In genomic region chr9:120570334-120570725, GRCm38 (mm10) we compare ENCODE assay signal across 9 mouse cellular contexts. TPM values are rescaled to one million over a fixed set of nuclear protein-coding genes. Genes with fewer than 3 reads are reported as not detected.
A peak's percentile ranks its signal among the peaks of the same experiment; 100 is the strongest.
DNase-seq lines count a peak whose midpoint lies in the region; ATAC-seq and TF ChIP-seq lines count a peak whose summit lies in the region.
"Had no signal": no experiment of that assay in that cellular context is flagged by ENCODE, and none has a peak within 500 bp of the region (broad histone marks: within the 10 kb centered on the region; RNA-seq: fewer than 3 reads in every experiment).

No protein-coding gene starts in this region.

- no peak for ATAC-seq in heart, embryonic 11.5 days (replicated peaks; ENCODE audit: insufficient number of reproducible peaks, low FRiP score, low TSS enrichment)
- no peak; the same call in 1 of the 2 replicates for ATAC-seq in hindbrain, embryonic 11.5 days (ENCODE audit: low FRiP score)

- H3K36me3 ChIP-seq in heart, embryonic 11.5 days (ENCODE audit: control insufficient read depth, insufficient read depth, low read length), result peaks cover 14% of the 10 kb centered on the region
- H3K36me3 ChIP-seq in E14TG2a.4 (ENCODE audit: insufficient read depth, low read length), result peaks cover 36% of the 10 kb centered on the region
- peaks cover 5% of the 10 kb centered on the region for H3K36me3 ChIP-seq in hindbrain, embryonic 11.5 days (ENCODE audit: control insufficient read depth, insufficient read depth, low read length)
- peaks cover 33% of the 10 kb centered on the region for H3K36me3 ChIP-seq in midbrain, embryonic 10.5 days

- peak overlapping the region; percentile 57; the same call in 1 of the 2 replicates for H3K27ac ChIP-seq in heart, embryonic 11.5 days (ENCODE audit: low read depth, low read length)
- no peak overlapping the region for H3K27ac ChIP-seq in hindbrain, embryonic 11.5 days (ENCODE audit: low read depth, low read length)
- H3K27ac ChIP-seq in midbrain, embryonic 10.5 days (replicated peaks), result peak overlapping the region; percentile 98; the same call in 1 of the 2 replicates

- H3K4me1 ChIP-seq in heart, embryonic 11.5 days (ENCODE audit: control insufficient read depth, insufficient read depth, low read length), result peaks cover 12% of the 10 kb centered on the region
- H3K4me1 ChIP-seq in E14TG2a.4 (replicated peaks; ENCODE audit: low read depth, low read length), result peaks cover 42% of the 10 kb centered on the region
- peaks cover 4% of the 10 kb centered on the region; the same call in 1 of the 2 replicates for H3K4me1 ChIP-seq in hindbrain, embryonic 11.5 days (replicated peaks; ENCODE audit: control insufficient read depth, insufficient read depth, low read length)
- H3K4me1 ChIP-seq in midbrain, embryonic 10.5 days, result peaks cover 24% of the 10 kb centered on the region

- H3K9ac ChIP-seq in heart, embryonic 11.5 days (ENCODE audit: low read depth, low read length), result no peak overlapping the region
- H3K9ac ChIP-seq in hindbrain, embryonic 11.5 days (ENCODE audit: low read depth, low read length), result no peak overlapping the region

- peak overlapping the region; percentile 86 for H3K4me2 ChIP-seq in heart, embryonic 11.5 days
- H3K4me2 ChIP-seq in hindbrain, embryonic 11.5 days (replicated peaks; ENCODE audit: low read depth, low read length), result peak overlapping the region; percentile 55

- H3K9me3 ChIP-seq in heart, embryonic 11.5 days (replicated peaks; ENCODE audit: control insufficient read depth, low read length), result no peaks in the 10 kb centered on the region
- no peaks in the 10 kb centered on the region for H3K9me3 ChIP-seq in E14TG2a.4 (ENCODE audit: low read length)
- H3K9me3 ChIP-seq in hindbrain, embryonic 11.5 days (ENCODE audit: control insufficient read depth, low read length), result no peaks in the 10 kb centered on the region
- no peaks in the 10 kb centered on the region for H3K9me3 ChIP-seq in midbrain, embryonic 10.5 days (replicated peaks)

- DNase-seq in heart, adult 9 months (ENCODE audit: low spot score in 2 of 2), result no peak
- no peak for DNase-seq in hindbrain, embryonic 11.5 days (ENCODE audit: low spot score)
- DNase-seq in midbrain, embryonic 10.5 days (ENCODE audit: low spot score), result no peak
- DNase-seq in ovary, postnatal 36 days (ENCODE audit: low spot score), result no peak
- no peak for DNase-seq in gastrocnemius, postnatal 25 days
- no peak for DNase-seq in cerebellum, adult 11 months

- H3K4me3 ChIP-seq in heart, embryonic 11.5 days (ENCODE audit: low read depth, low read length), result peak overlapping the region; percentile 87
- peak overlapping the region; percentile 96 for H3K4me3 ChIP-seq in E14TG2a.4 (replicated peaks; ENCODE audit: low read length)
- peak overlapping the region; percentile 86 for H3K4me3 ChIP-seq in hindbrain, embryonic 11.5 days (ENCODE audit: low read depth, low read length)
- H3K4me3 ChIP-seq in midbrain, embryonic 10.5 days, result peak overlapping the region; percentile 98

- 58% methylated on average over 2 of the region's 2 CpGs for whole genome bisulfite sequencing in heart, embryonic 11.5 days (ENCODE audit: insufficient replicate concordance)
- 62% methylated on average over 2 of the region's 2 CpGs for WGBS in hindbrain, embryonic 11.5 days
- 66% methylated on average over 2 of the region's 2 CpGs for WGBS in midbrain, embryonic 10.5 days

- no peak for TF ChIP-seq CTCF in E14TG2a.4 (conservative IDR thresholded peaks at IDR 0.05; ENCODE audit: low read length)

- no peaks in the 10 kb centered on the region for H3K27me3 ChIP-seq in heart, embryonic 11.5 days (ENCODE audit: control insufficient read depth, insufficient read depth, low read length)
- peaks cover 4% of the 10 kb centered on the region; the same call in 1 of the 2 replicates for H3K27me3 ChIP-seq in E14TG2a.4 (ENCODE audit: insufficient read depth, low read length)
- H3K27me3 ChIP-seq in hindbrain, embryonic 11.5 days (ENCODE audit: control insufficient read depth, insufficient read depth, low read length), result no peaks in the 10 kb centered on the region
- no peaks in the 10 kb centered on the region for H3K27me3 ChIP-seq in midbrain, embryonic 10.5 days (ENCODE audit: low read depth, poor library complexity, severe bottlenecking)

RNA-seq across cellular contexts. Expression of gene Rpl14, which starts 0.9 kb away (rescaled TPM):
- 644 and 729 TPM in 2 replicates for polyA plus RNA-seq in heart, embryonic 11.5 days (2014; fragmentation: Nextera tagmentation; extraction: Ambion mirVana)
- polyA plus RNA-seq in hindbrain, embryonic 11.5 days (2014; fragmentation: Nextera tagmentation; extraction: Ambion mirVana), result 822 and 883 TPM in 2 replicates
- 691 and 854 TPM in 2 replicates for polyA plus RNA-seq in midbrain, embryonic 10.5 days (2016; fragmentation: Nextera tagmentation; extraction: Ambion mirVana)
- 100 to 1,000 TPM; 268 to 270 TPM for total RNA-seq in gastrocnemius, postnatal 25 days (2021)

RNA-seq across cellular contexts. Expression of gene Entpd3, which starts 30.7 kb away (rescaled TPM):
- 0.20 and 0.66 TPM in 2 replicates for polyA plus RNA-seq in heart, embryonic 11.5 days (2014; fragmentation: Nextera tagmentation; extraction: Ambion mirVana)
- 0.47 and 0.51 TPM in 2 replicates for polyA plus RNA-seq in hindbrain, embryonic 11.5 days (2014; fragmentation: Nextera tagmentation; extraction: Ambion mirVana)
- 0.06 and 0.07 TPM in 2 replicates for polyA plus RNA-seq in midbrain, embryonic 10.5 days (2016; fragmentation: Nextera tagmentation; extraction: Ambion mirVana)
- total RNA-seq in gastrocnemius, postnatal 25 days (2021), result not detected
- polyA plus RNA-seq: Patski had no signal
